ENCODE assay signal across 18 mouse cellular contexts in genomic region chr7:136137341-136137740, GRCm38 (mm10).
"Had no signal": no experiment of that assay in that cellular context is flagged by ENCODE, and none has a peak within 500 bp of the region (broad histone marks: within the 10 kb centered on the region; RNA-seq: fewer than 3 reads in every experiment).

No protein-coding gene starts in this region.

- H3K9ac ChIP-seq: liver, embryonic 12.5 days; liver, embryonic 14.5 days; lung, embryonic 14.5 days; midbrain, embryonic 13.5 days; midbrain, embryonic 15.5 days; neural tube, embryonic 13.5 days; neural tube, embryonic 15.5 days; stomach, embryonic 15.5 days had no signal

- H3K27ac ChIP-seq: liver, embryonic 12.5 days; liver, embryonic 14.5 days; midbrain, embryonic 13.5 days; midbrain, embryonic 15.5 days; neural tube, embryonic 13.5 days; neural tube, embryonic 15.5 days; stomach, embryonic 15.5 days; stomach, postnatal 0 days had no signal

- ATAC-seq: liver, embryonic 12.5 days; midbrain, embryonic 13.5 days; midbrain, embryonic 15.5 days had no signal

- H3K27me3 ChIP-seq: liver, embryonic 12.5 days; midbrain, embryonic 15.5 days; neural tube, embryonic 13.5 days; neural tube, embryonic 15.5 days; stomach, embryonic 15.5 days had no signal

- H3K36me3 ChIP-seq: liver, embryonic 12.5 days; midbrain, embryonic 10.5 days; midbrain, embryonic 13.5 days; midbrain, embryonic 15.5 days; neural tube, embryonic 13.5 days; neural tube, embryonic 15.5 days; stomach, embryonic 15.5 days had no signal

- H3K4me2 ChIP-seq: liver, embryonic 12.5 days; lung, embryonic 14.5 days; midbrain, embryonic 13.5 days; midbrain, embryonic 15.5 days; neural tube, embryonic 13.5 days; neural tube, embryonic 15.5 days; stomach, embryonic 15.5 days had no signal

- H3K4me3 ChIP-seq: liver, embryonic 12.5 days; midbrain, embryonic 10.5 days; midbrain, embryonic 13.5 days; midbrain, embryonic 15.5 days; myocyte; neural tube, embryonic 13.5 days; neural tube, embryonic 15.5 days; stomach, embryonic 15.5 days had no signal

- H3K4me1 ChIP-seq: liver, embryonic 12.5 days; stomach, embryonic 15.5 days had no signal

- DNase-seq: lung, adult 18-20 months; lung, embryonic 14.5 days; lung, postnatal 10 days; lung, postnatal 4 days; right cerebral cortex, postnatal 14 days; thymus, adult 2 months; thymus, postnatal 25 days; thymus, postnatal 4 days had no signal

- H3K9me3 ChIP-seq: liver, embryonic 12.5 days; midbrain, embryonic 10.5 days; midbrain, embryonic 13.5 days; midbrain, embryonic 15.5 days; neural tube, embryonic 13.5 days; neural tube, embryonic 15.5 days; stomach, embryonic 15.5 days had no signal
